In genomic region chr3:117308895-117309579, GRCm38 (mm10) we compare ENCODE assay signal across 25 mouse cellular contexts. TPM values are rescaled to one million over a fixed set of nuclear protein-coding genes. Genes with fewer than 3 reads are reported as not detected.
DNase-seq lines count a peak whose midpoint lies in the region; ATAC-seq and TF ChIP-seq lines count a peak whose summit lies in the region.
"Had no signal": no experiment of that assay in that cellular context is flagged by ENCODE, and none has a peak within 500 bp of the region (broad histone marks: within the 10 kb centered on the region; RNA-seq: fewer than 3 reads in every experiment).

No protein-coding gene starts in this region.

- in situ Hi-C loops in CH12.LX (cut with MboI; ENCODE audit: low pct_ligation_motif_present, low pct_unique_long_range_greater_than_20kb, low sequenced_read_pairs) = no loop called here

- peak; percentile 58 for DNase-seq in A20 (ENCODE audit: low read depth, low spot score)
- DNase-seq in CH12.LX (ENCODE audit: extremely low read depth) = peak; percentile 52
- no peak for DNase-seq in stomach, postnatal 0 days (ENCODE audit: low spot score)
- DNase-seq in retina, postnatal 1 day = no peak
- no peak for DNase-seq in gastrocnemius, adult 2 months
- DNase-seq: adrenal gland, adult 2 months; adrenal gland, postnatal 14 days; cerebellum, adult 11 months; cerebellum, adult 2 months; cerebellum, adult 9-11 months; cerebellum, postnatal 25 days; forebrain, postnatal 0 days; gastrocnemius, postnatal 25 days; heart, adult 2 months; heart, postnatal 14 days; heart, postnatal 4 days had no signal

- dilution Hi-C loops in CH12.LX (cut with MboI; ENCODE audit: extremely low pct_ligation_motif_present, extremely low pct_unique_long_range_greater_than_20kb, low sequenced_read_pairs) = no loop called here

- H3K27ac ChIP-seq in CH12.LX (ENCODE audit: insufficient read depth, low read depth) = peak overlapping the region; percentile 18; the same call in 1 of the 2 replicates
- no peak overlapping the region for H3K27ac ChIP-seq in stomach, postnatal 0 days (replicated peaks)
- no peak overlapping the region for H3K27ac ChIP-seq in gastrocnemius, adult 2 months
- H3K27ac ChIP-seq: forebrain, embryonic 10.5 days; heart, adult 2 months; heart, embryonic 10.5 days; heart, embryonic 13.5 days; hindbrain, embryonic 14.5 days; hindbrain, postnatal 0 days had no signal

- no peak overlapping the region for H3K9ac ChIP-seq in CH12.LX (ENCODE audit: insufficient read depth, low read depth)
- no peak overlapping the region for H3K9ac ChIP-seq in stomach, postnatal 0 days (ENCODE audit: low read length)
- H3K9ac ChIP-seq: forebrain, postnatal 0 days; heart, embryonic 13.5 days; hindbrain, embryonic 14.5 days had no signal

- TF ChIP-seq RAD21 in CH12.LX (IDR thresholded peaks at IDR 0.05; ENCODE audit: low read depth, low read length) = no peak

- no peaks in the 10 kb centered on the region for H3K27me3 ChIP-seq in CH12.LX (replicated peaks)
- no peaks in the 10 kb centered on the region for H3K27me3 ChIP-seq in stomach, postnatal 0 days (ENCODE audit: control insufficient read depth, insufficient read depth, low read length)
- H3K27me3 ChIP-seq: heart, embryonic 13.5 days had no signal

- H3K4me2 ChIP-seq in CH12.LX (ENCODE audit: insufficient read depth, low read depth, poor library complexity, severe bottlenecking) = no peak overlapping the region; the same call in 1 of the 2 replicates
- no peak overlapping the region for H3K4me2 ChIP-seq in stomach, postnatal 0 days (replicated peaks; ENCODE audit: low read depth)
- H3K4me2 ChIP-seq: heart, embryonic 13.5 days; hindbrain, embryonic 14.5 days had no signal

- H3K36me3 ChIP-seq in CH12.LX (replicated peaks in 1 of 2; ENCODE audit: control insufficient read depth in 1 of 2, insufficient read depth in 1 of 2, low read length in 1 of 2) = no peaks in the 10 kb centered on the region
- H3K36me3 ChIP-seq in stomach, postnatal 0 days (ENCODE audit: control insufficient read depth, insufficient read depth, low read length) = no peaks in the 10 kb centered on the region
- H3K36me3 ChIP-seq: forebrain, embryonic 10.5 days; G1E; heart, embryonic 10.5 days; heart, embryonic 13.5 days had no signal

- H3K9me3 ChIP-seq in CH12.LX (replicated peaks; ENCODE audit: low read length) = no peaks in the 10 kb centered on the region
- no peaks in the 10 kb centered on the region for H3K9me3 ChIP-seq in stomach, postnatal 0 days (ENCODE audit: control insufficient read depth, low read length)
- H3K9me3 ChIP-seq: forebrain, embryonic 10.5 days; heart, embryonic 10.5 days; heart, embryonic 13.5 days had no signal

- WGBS in stomach, postnatal 0 days = 84% methylated on average over 3 of the region's 3 CpGs

- no peak overlapping the region for H3K4me3 ChIP-seq in CH12.LX (replicated peaks in 1 of 3; ENCODE audit: low read depth in 2 of 3, low read length in 2 of 3, poor library complexity in 1 of 3)
- H3K4me3 ChIP-seq in stomach, postnatal 0 days (ENCODE audit: low read depth, low read length) = no peak overlapping the region
- H3K4me3 ChIP-seq in gastrocnemius, adult 2 months = no peak overlapping the region
- H3K4me3 ChIP-seq: forebrain, embryonic 10.5 days; heart, adult 2 months; heart, embryonic 10.5 days; heart, embryonic 13.5 days had no signal

- intact Hi-C loops in gastrocnemius, adult 2 months (cut with DNase I) = no loop called here

- no peak for TF ChIP-seq CTCF in CH12.LX (conservative IDR thresholded peaks at IDR 0.05 in 1 of 2, IDR thresholded peaks at IDR 0.05 in 1 of 2; ENCODE audit: low read depth in 2 of 2, low read length in 2 of 2)
- no peak for TF ChIP-seq CTCF in stomach, postnatal 0 days (IDR thresholded peaks at IDR 0.05; ENCODE audit: low read depth)
- no peak for TF ChIP-seq CTCF in gastrocnemius, adult 2 months (IDR thresholded peaks at IDR 0.05)

- no peaks in the 10 kb centered on the region for H3K79me2 ChIP-seq in CH12.LX (replicated peaks; ENCODE audit: control insufficient read depth, extremely low read depth, insufficient read depth, poor library complexity, severe bottlenecking)

- ATAC-seq in granulocyte monocyte progenitor cell, adult 5-6 weeks (replicated peaks; ENCODE audit: poor library complexity, severe bottlenecking) = peak; percentile 81
- no peak for ATAC-seq in stomach, postnatal 0 days (ENCODE audit: low FRiP score, low TSS enrichment)
- ATAC-seq: forebrain, embryonic 14.5 days; forebrain, postnatal 0 days; hindbrain, postnatal 0 days; inflammation-experienced regulatory T-cells, adult 6 months had no signal

- H3K4me1 ChIP-seq in CH12.LX (ENCODE audit: control insufficient read depth in 1 of 2, insufficient read depth in 2 of 2) = peaks cover 3 to 20% of the 10 kb centered on the region in 2 experiments; a peak in 3 of 4 replicates
- H3K4me1 ChIP-seq in stomach, postnatal 0 days (replicated peaks; ENCODE audit: control insufficient read depth, insufficient read depth) = no peaks in the 10 kb centered on the region
- H3K4me1 ChIP-seq: forebrain, embryonic 10.5 days; heart, embryonic 10.5 days; heart, embryonic 13.5 days had no signal

- peak; percentile 38 for TF ChIP-seq EP300 in CH12.LX (IDR thresholded peaks at IDR 0.05; ENCODE audit: low read length)
- TF ChIP-seq EP300 in stomach, postnatal 0 days (optimal IDR thresholded peaks at IDR 0.05) = no peak

- TF ChIP-seq POLR2A in CH12.LX (IDR thresholded peaks at IDR 0.05; ENCODE audit: low read depth, low read length) = no peak

TF ChIP-seq in CH12.LX, 34 proteins besides CTCF, POLR2A, EP300 and RAD21:
- TF ChIP-seq CHD2 (IDR thresholded peaks at IDR 0.05; ENCODE audit: low read length) (no peak), ELF1 (IDR thresholded peaks at IDR 0.05; ENCODE audit: low read depth, low read length) (peak; percentile 48; the same call in 1 of the 2 replicates), IRF4 (IDR thresholded peaks at IDR 0.05; ENCODE audit: low read depth, low read length) (peak; percentile 60)

RNA-seq across cellular contexts. Expression of gene Plppr4, which starts 51.6 kb away (rescaled TPM):
- total RNA-seq in CH12.LX (2012; rRNA removed) (not detected in 2 replicates), CH12.LX (2014; rRNA removed) (not detected in 2 replicates)
- polyA plus RNA-seq in CH12.LX (2012; ENCODE audit: insufficient read length, low read depth) = not detected in 2 replicates
- not detected in 2 replicates for total RNA-seq in granulocyte monocyte progenitor cell, adult 5-6 weeks (2014; fragmentation: Nextera tagmentation)
- not detected in 2 replicates for total RNA-seq in granulocyte monocyte progenitor cell, adult 5-6 weeks (2017)
- 0.71 and 0.87 TPM in 2 replicates for polyA plus RNA-seq in stomach, postnatal 0 days (2015; fragmentation: Nextera tagmentation; extraction: Ambion mirVana)
- total RNA-seq in gastrocnemius, adult 2 months (2021) = under 1 TPM in 1 of 2 experiments, not detected in 1; 0.11 TPM
- polyA plus RNA-seq: G1E; inflammation-experienced regulatory T-cells, adult 6 months had no signal

Comparison
In these comparisons a context has a peak if more than half of its experiments do, and no peak if none do; other contexts are left out.
1. DNase-seq: peak in A20 (single experiment) and CH12.LX (single experiment); none in stomach, postnatal 0 days (single experiment), retina, postnatal 1 day (single experiment) and gastrocnemius, adult 2 months (single experiment).